Mouse (Mus musculus) CH12.LX (cell line): Measurements from ENCODE around the gene Inpp5d. TPM values are rescaled to one million over a fixed set of nuclear protein-coding genes. Genes with fewer than 3 reads are reported as not detected.

Experiments
- DNase-seq: peaks from one replicate; pipeline ENCODE4 v3.0.0-alpha.2; 2013; ENCODE audit errors: extremely low read depth
- H3K27ac ChIP-seq: 2 replicates; pipeline ENCODE4 v1.5.1; 2012; ENCODE audit warnings: low read depth, mild to moderate bottlenecking, control low read depth, moderate library complexity; ENCODE audit not compliant: insufficient read depth
- H3K27me3 ChIP-seq: replicated peaks from 2 replicates; pipeline ENCODE3; 2012; ENCODE audit warnings: inconsistent platforms
- H3K36me3 ChIP-seq, 2 experiments: replicated peaks in 1 of 2; 2 replicates each; pipeline versions ENCODE3 to v1.6.1; 2012; ENCODE audit warnings: inconsistent platforms in 1 of 2, low read length in 1 of 2, mild to moderate bottlenecking in 1 of 2, mixed read lengths in 1 of 2, moderate library complexity in 1 of 2; ENCODE audit not compliant: control insufficient read depth in 1 of 2, insufficient read depth in 1 of 2
- H3K4me1 ChIP-seq, 2 experiments: 2 replicates each; pipeline ENCODE4 v1.6.1; 2012; ENCODE audit warnings: inconsistent platforms in 1 of 2, moderate library complexity in 1 of 2; ENCODE audit not compliant: insufficient read depth in 2 of 2, control insufficient read depth in 1 of 2
- H3K4me2 ChIP-seq: 2 replicates; pipeline ENCODE4 v1.6.1; 2012; ENCODE audit warnings: low read depth, mild to moderate bottlenecking, control low read depth; ENCODE audit not compliant: poor library complexity, insufficient read depth, severe bottlenecking
- H3K4me3 ChIP-seq, 3 experiments: fragments of 150-350 bp in 1 of 3; sonication (generic) in 1 of 3; replicated peaks in 1 of 3; 2 replicates each; pipeline versions ENCODE3 to v1.5.1; 2011 to 2012; ENCODE audit warnings: low read depth in 2 of 3, low read length in 2 of 3, mild to moderate bottlenecking in 2 of 3, moderate library complexity in 2 of 3, control low read depth in 1 of 3, improper control_type of control experiment in 1 of 3, inconsistent platforms in 1 of 3, mixed read lengths in 1 of 3; ENCODE audit not compliant: poor library complexity in 1 of 3
- H3K79me2 ChIP-seq: replicated peaks from 2 replicates; pipeline ENCODE4 v1.6.1; 2012; ENCODE audit warnings: mild to moderate bottlenecking, moderate library complexity; ENCODE audit not compliant: control insufficient read depth, poor library complexity, insufficient read depth, severe bottlenecking; ENCODE audit errors: extremely low read depth
- H3K9ac ChIP-seq: 2 replicates; pipeline ENCODE4 v1.6.1; 2012; ENCODE audit warnings: low read depth, mild to moderate bottlenecking, control low read depth, moderate library complexity; ENCODE audit not compliant: insufficient read depth
- H3K9me3 ChIP-seq: replicated peaks from 2 replicates; pipeline ENCODE3; 2012; ENCODE audit warnings: low read length, inconsistent platforms, mixed read lengths
- BHLHE40 ChIP-seq: IDR thresholded peaks from 2 replicates; pipeline ENCODE4 v1.6.1; 2011; ENCODE audit warnings: mild to moderate bottlenecking, low read depth, low read length, improper control_type of control experiment
- CHD1 ChIP-seq: IDR thresholded peaks from 2 replicates; pipeline ENCODE4 v1.6.1; 2012; ENCODE audit warnings: low read depth, low read length, improper control_type of control experiment, inconsistent platforms
- CHD2 ChIP-seq: IDR thresholded peaks from 2 replicates; pipeline ENCODE4 v1.6.1; 2011; ENCODE audit warnings: low read length, improper control_type of control experiment
- CTCF ChIP-seq, 2 experiments: IDR thresholded peaks in 1 of 2; conservative IDR thresholded peaks in 1 of 2; 2 replicates each; pipeline ENCODE4 v1.5.1; 2011 to 2012; ENCODE audit warnings: low read depth in 2 of 2, low read length in 2 of 2, improper control_type of control experiment in 1 of 2, inconsistent platforms in 1 of 2, mild to moderate bottlenecking in 1 of 2, moderate library complexity in 1 of 2
- ELF1 ChIP-seq: IDR thresholded peaks from 2 replicates; pipeline ENCODE4 v1.6.1; 2014; ENCODE audit warnings: low read depth, mild to moderate bottlenecking, inconsistent platforms, low read length, improper control_type of control experiment
- EP300 ChIP-seq: IDR thresholded peaks from 2 replicates; pipeline ENCODE4 v1.6.1; 2011; ENCODE audit warnings: low read length, improper control_type of control experiment
- ETS1 ChIP-seq: conservative IDR thresholded peaks from 2 replicates; pipeline ENCODE4 v1.6.1; 2012; ENCODE audit warnings: low read depth, mild to moderate bottlenecking, inconsistent platforms, low read length, improper control_type of control experiment, moderate library complexity
- GABPA ChIP-seq: IDR thresholded peaks from 2 replicates; pipeline ENCODE4 v1.6.1; 2012; ENCODE audit warnings: low read depth, low read length, improper control_type of control experiment, inconsistent platforms; ENCODE audit not compliant: insufficient replicate concordance
- HCFC1 ChIP-seq: IDR thresholded peaks from 2 replicates; pipeline ENCODE4 v1.6.1; 2012; ENCODE audit warnings: low read depth, mild to moderate bottlenecking, inconsistent platforms, low read length, improper control_type of control experiment
- IRF4 ChIP-seq: IDR thresholded peaks from 2 replicates; pipeline ENCODE4 v1.6.1; 2014; ENCODE audit warnings: low read depth, mild to moderate bottlenecking, inconsistent platforms, low read length, improper control_type of control experiment
- JUN ChIP-seq: IDR thresholded peaks from 2 replicates; pipeline ENCODE4 v1.6.1; 2011; ENCODE audit warnings: low read depth, mild to moderate bottlenecking, low read length, improper control_type of control experiment, moderate library complexity; ENCODE audit not compliant: insufficient read depth
- JUND ChIP-seq: conservative IDR thresholded peaks from 2 replicates; pipeline ENCODE4 v1.6.1; 2011; ENCODE audit warnings: low read depth, low read length, improper control_type of control experiment
- KAT2A ChIP-seq: IDR thresholded peaks from 2 replicates; pipeline ENCODE4 v1.6.1; 2012; ENCODE audit warnings: low read length, improper control_type of control experiment, inconsistent platforms; ENCODE audit not compliant: insufficient replicate concordance
- MAX ChIP-seq: IDR thresholded peaks from 2 replicates; pipeline ENCODE4 v1.6.1; 2011; ENCODE audit warnings: low read length, improper control_type of control experiment
- MAZ ChIP-seq: IDR thresholded peaks from 2 replicates; pipeline ENCODE4 v1.6.1; 2012; ENCODE audit warnings: low read depth, mild to moderate bottlenecking, inconsistent platforms, low read length, improper control_type of control experiment, moderate library complexity
- MEF2A ChIP-seq: IDR thresholded peaks from 2 replicates; pipeline ENCODE4 v1.6.1; 2014; ENCODE audit warnings: low read depth, mild to moderate bottlenecking, inconsistent platforms, low read length, improper control_type of control experiment, borderline replicate concordance
- MXI1 ChIP-seq: IDR thresholded peaks from 2 replicates; pipeline ENCODE4 v1.6.1; 2011; ENCODE audit warnings: mild to moderate bottlenecking, low read depth, low read length, improper control_type of control experiment
- MYC ChIP-seq: IDR thresholded peaks from 2 replicates; pipeline ENCODE4 v1.6.1; 2011; ENCODE audit warnings: low read depth, mild to moderate bottlenecking, improper control_type of control experiment, low read length
- NELFE ChIP-seq: IDR thresholded peaks from 2 replicates; pipeline ENCODE4 v1.6.1; 2011; ENCODE audit warnings: low read depth, low read length, improper control_type of control experiment
- NRF1 ChIP-seq: IDR thresholded peaks from 2 replicates; pipeline ENCODE4 v1.6.1; 2014; ENCODE audit warnings: low read depth, mild to moderate bottlenecking, inconsistent platforms, low read length, improper control_type of control experiment, moderate library complexity
- POLR2A ChIP-seq: IDR thresholded peaks from 2 replicates; pipeline ENCODE4 v1.6.1; 2011; ENCODE audit warnings: low read depth, mild to moderate bottlenecking, improper control_type of control experiment, low read length
- RAD21 ChIP-seq: IDR thresholded peaks from 2 replicates; pipeline ENCODE4 v1.6.1; 2011; ENCODE audit warnings: low read depth, mild to moderate bottlenecking, low read length, improper control_type of control experiment, moderate library complexity
- SIN3A ChIP-seq: IDR thresholded peaks from 2 replicates; pipeline ENCODE4 v1.6.1; 2012; ENCODE audit warnings: low read length, improper control_type of control experiment, inconsistent platforms
- TCF12 ChIP-seq: IDR thresholded peaks from 2 replicates; pipeline ENCODE4 v1.6.1; 2014; ENCODE audit warnings: low read depth, mild to moderate bottlenecking, inconsistent platforms, low read length, improper control_type of control experiment
- UBTF ChIP-seq: IDR thresholded peaks from 2 replicates; pipeline ENCODE4 v1.6.1; 2012; ENCODE audit warnings: low read depth, mild to moderate bottlenecking, inconsistent platforms, low read length, improper control_type of control experiment, moderate library complexity
- USF1 ChIP-seq: IDR thresholded peaks from 2 replicates; pipeline ENCODE4 v1.6.1; 2014; ENCODE audit warnings: low read depth, mild to moderate bottlenecking, inconsistent platforms, low read length, improper control_type of control experiment
- USF2 ChIP-seq: conservative IDR thresholded peaks from 2 replicates; pipeline ENCODE4 v1.6.1; 2011; ENCODE audit warnings: low read depth, low read length, improper control_type of control experiment
- ZKSCAN1 ChIP-seq: IDR thresholded peaks from 2 replicates; pipeline ENCODE4 v1.6.1; 2012; ENCODE audit warnings: low read depth, inconsistent platforms, low read length, improper control_type of control experiment, borderline replicate concordance
- ZMIZ1 ChIP-seq: IDR thresholded peaks from 2 replicates; pipeline ENCODE4 v1.6.1; 2012; ENCODE audit warnings: low read depth, mild to moderate bottlenecking, inconsistent platforms, low read length, improper control_type of control experiment
- ZNF384 ChIP-seq: IDR thresholded peaks from 2 replicates; pipeline ENCODE4 v1.6.1; 2012; ENCODE audit warnings: low read depth, low read length, improper control_type of control experiment, inconsistent platforms
- dilution Hi-C: fragments of 300-500 bp; cut with MboI; formaldehyde crosslinking; loops from 2 replicates; pipeline ENCODE4 v1.14.3; 2020; ENCODE audit warnings: low sequenced_read_pairs; ENCODE audit not compliant: extremely low pct_unique_long_range_greater_than_20kb, extremely low pct_ligation_motif_present
- in situ Hi-C: fragments of 300-500 bp; cut with MboI; formaldehyde crosslinking; loops from 3 replicates; pipeline ENCODE4 v1.14.3; 2019; ENCODE audit warnings: low sequenced_read_pairs, low pct_ligation_motif_present, low pct_unique_long_range_greater_than_20kb, mixed read lengths
- polyA plus RNA-seq: library from polyadenylated mRNA; unstranded; fragments of >175 nt; gene quantifications from 2 replicates; pipeline ENCODE4 v1.2.1, GENCODE M21; 2012; ENCODE audit warnings: low read depth; ENCODE audit not compliant: insufficient read length
- total RNA-seq, 2 experiments: library from RNA; depleted of rRNA; stranded (reverse); fragments of 300-350 nt in 1 of 2; fragments of >200 nt in 1 of 2; gene quantifications; 2 replicates each; pipeline ENCODE4 v1.2.3; 2012 to 2014

Gene Inpp5d
- total and polyA plus RNA-seq, 3 experiments, result 97.1 to 109 (median 106) TPM

DNA sequence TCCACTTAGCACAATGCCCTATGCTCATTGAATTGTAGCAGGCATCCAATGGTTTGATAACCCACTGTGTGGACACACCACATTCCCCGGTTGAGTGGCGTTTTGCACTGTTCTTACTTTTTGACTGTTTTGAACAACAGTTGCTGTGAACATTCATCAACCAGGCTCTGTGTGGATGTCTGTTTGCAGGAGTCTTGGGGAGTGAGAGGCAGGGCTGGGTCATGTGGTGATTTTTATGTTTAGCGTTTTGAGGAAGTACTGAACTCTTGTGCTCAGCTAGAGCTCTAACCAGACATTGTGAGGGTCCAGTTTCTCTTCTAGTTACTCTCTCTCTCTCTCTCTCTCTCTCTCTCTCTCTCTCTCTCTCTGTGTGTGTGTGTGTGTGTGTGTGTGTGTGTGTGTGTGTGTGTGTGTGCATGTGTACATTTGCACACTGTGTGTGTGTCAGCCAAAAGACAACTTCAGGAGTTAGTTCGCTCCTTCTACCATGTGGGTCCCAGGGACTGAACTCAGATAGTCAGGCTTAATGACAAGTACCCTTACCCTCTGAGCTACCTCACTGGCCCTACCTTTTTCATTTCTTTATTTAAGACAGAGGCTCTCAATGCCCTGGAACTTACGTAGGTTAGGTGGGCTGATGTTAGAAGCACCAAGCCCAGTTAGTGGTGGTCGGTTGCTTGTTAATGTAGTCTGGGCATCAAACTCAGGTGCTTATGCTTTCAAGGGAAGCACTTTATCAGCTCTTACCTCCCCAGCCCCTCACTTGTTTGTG lies 5.3 kb downstream of the Inpp5d start:
- dilution Hi-C loops, result no loop called here
- peaks cover 26 to 75% of the 10 kb centered on the region in 2 experiments for H3K4me1 ChIP-seq
- peak overlapping the region; percentile 21 to 39 (median 22) for H3K4me3 ChIP-seq
- no peaks in the 10 kb centered on the region for H3K27me3 ChIP-seq
- H3K4me2 ChIP-seq, result peak overlapping the region; percentile 72
- H3K9ac ChIP-seq, result peak overlapping the region; percentile 24
- DNase-seq, result no peak
- H3K27ac ChIP-seq, result peak overlapping the region; percentile 98
- peaks cover 11 to 61% of the 10 kb centered on the region in 2 experiments for H3K36me3 ChIP-seq
- no peaks in the 10 kb centered on the region for H3K9me3 ChIP-seq
- TF ChIP-seq TCF12 (no peak), SIN3A (peak; percentile 55), USF1 (peak; percentile 23)
- peaks cover 85% of the 10 kb centered on the region for H3K79me2 ChIP-seq
- in situ Hi-C loops, result no loop called here

GRCm38 (mm10) chr1:87626344-87626743 lies 6.2 kb downstream of the Inpp5d start:
- peak overlapping the region; percentile 88 for H3K27ac ChIP-seq
- in situ Hi-C loops (no loop called here), dilution Hi-C loops (no loop called here)
- H3K4me2 ChIP-seq, result peak overlapping the region; percentile 63
- peaks cover 32 to 83% of the 10 kb centered on the region in 2 experiments for H3K4me1 ChIP-seq
- H3K9ac ChIP-seq, result no peak overlapping the region; the same call in 1 of the 2 replicates
- no peaks in the 10 kb centered on the region for H3K9me3 ChIP-seq
- DNase-seq, result peak; percentile 98
- H3K27me3 ChIP-seq, result no peaks in the 10 kb centered on the region
- peak overlapping the region in 2 of 3 experiments; percentile 17 to 39 for H3K4me3 ChIP-seq
- peaks cover 85% of the 10 kb centered on the region for H3K79me2 ChIP-seq
- peaks cover 11 to 64% of the 10 kb centered on the region in 2 experiments for H3K36me3 ChIP-seq
- peak; percentile 89 for TF ChIP-seq MXI1
- peak; percentile 35; the same call in 1 of the 2 replicates for TF ChIP-seq ZNF384
- TF ChIP-seq NRF1, result 0 out of 2 replicates have a peak, but pooled peaks have one; percentile 27
- peak; percentile 86 for TF ChIP-seq MEF2A
- peak; percentile 69 for TF ChIP-seq MAZ
- no peak for TF ChIP-seq CTCF (conservative IDR thresholded peaks at IDR 0.05 in 1 of 2, IDR thresholded peaks at IDR 0.05 in 1 of 2; ENCODE audit: low read depth in 2 of 2, low read length in 2 of 2)
- peak; percentile 53 for TF ChIP-seq TCF12
- TF ChIP-seq HCFC1, result peak; percentile 77
- TF ChIP-seq USF2, result peak; percentile 40; the same call in 1 of the 2 replicates
- no peak for TF ChIP-seq UBTF
- peak; percentile 71; the same call in 1 of the 2 replicates for TF ChIP-seq MYC
- TF ChIP-seq ETS1, result peak; percentile 100
- no peak for TF ChIP-seq ZKSCAN1
- TF ChIP-seq GABPA, result peak; percentile 29; the same call in 1 of the 2 replicates
- TF ChIP-seq CHD1, result no peak
- 0 out of 2 replicates have a peak, but pooled peaks have one; percentile 26 for TF ChIP-seq ZMIZ1
- TF ChIP-seq JUND, result no peak; the same call in 1 of the 2 replicates
- 0 out of 2 replicates have a peak, but pooled peaks have one; percentile 11 for TF ChIP-seq NELFE
- peak; percentile 95 for TF ChIP-seq ELF1
- TF ChIP-seq CHD2, result peak; percentile 64; the same call in 1 of the 2 replicates
- TF ChIP-seq POLR2A, result no peak; the same call in 1 of the 2 replicates
- TF ChIP-seq SIN3A, result peak; percentile 98
- TF ChIP-seq JUN, result peak; percentile 42; the same call in 1 of the 2 replicates
- peak; percentile 77 for TF ChIP-seq MAX
- TF ChIP-seq BHLHE40, result peak; percentile 75
- TF ChIP-seq EP300, result peak; percentile 77
- TF ChIP-seq IRF4, result peak; percentile 79
- TF ChIP-seq KAT2A, result no peak
- peak; percentile 77 for TF ChIP-seq USF1
- no peak; the same call in none of the 2 replicates for TF ChIP-seq RAD21
